Mouse (Mus musculus) forebrain, embryonic 11.5 days (tissue): Measurements from ENCODE around the gene Ppargc1a. TPM values are rescaled to one million over a fixed set of nuclear protein-coding genes. Genes with fewer than 3 reads are reported as not detected.

Experiments used
- ATAC-seq: fragments of 200-750 bp; cut with Nextera tagmentation; replicated peaks from 2 replicates; pipeline ENCODE4 v1.8.0; 2017; ENCODE audit warnings: moderate TSS enrichment; ENCODE audit not compliant: low FRiP score
- DNase-seq: peaks from one replicate; pipeline ENCODE4 v3.0.0-alpha.2; 2017; ENCODE audit warnings: low spot score
- H3K27ac ChIP-seq: fragments of 300-500 bp; sonication (generic); 2 replicates; pipeline ENCODE4 v1.5.1; 2014; ENCODE audit warnings: low read depth, low read length
- H3K27me3 ChIP-seq: fragments of 300-500 bp; sonication (generic); 2 replicates; pipeline ENCODE4 v1.6.1; 2014; ENCODE audit warnings: mild to moderate bottlenecking, low read length, mixed read lengths; ENCODE audit not compliant: control insufficient read depth, insufficient read depth
- H3K36me3 ChIP-seq: fragments of 300-500 bp; sonication (generic); 2 replicates; pipeline ENCODE4 v1.6.1; 2014; ENCODE audit warnings: mild to moderate bottlenecking, low read length, moderate library complexity, mixed read lengths; ENCODE audit not compliant: control insufficient read depth, insufficient read depth
- H3K4me1 ChIP-seq: fragments of 300-500 bp; sonication (generic); replicated peaks from 2 replicates; pipeline ENCODE4 v1.6.1; 2014; ENCODE audit warnings: low read length, mixed read lengths; ENCODE audit not compliant: control insufficient read depth, insufficient read depth
- H3K4me2 ChIP-seq: fragments of 300-500 bp; sonication (generic); 2 replicates; pipeline ENCODE4 v1.6.1; 2014; ENCODE audit warnings: low read depth, mild to moderate bottlenecking, low read length, moderate library complexity, mixed read lengths; ENCODE audit not compliant: severe bottlenecking
- H3K4me3 ChIP-seq: fragments of 300-500 bp; sonication (generic); 2 replicates; pipeline ENCODE4 v1.5.1; 2014; ENCODE audit warnings: low read depth, low read length
- H3K9ac ChIP-seq: fragments of 300-500 bp; sonication (generic); 2 replicates; pipeline ENCODE4 v1.6.1; 2014; ENCODE audit warnings: low read length
- H3K9me3 ChIP-seq: fragments of 300-500 bp; sonication (generic); 2 replicates; pipeline ENCODE4 v1.6.1; 2016; ENCODE audit warnings: low read length, mixed read lengths; ENCODE audit not compliant: control insufficient read depth
- WGBS: fragments of 180-500 bp; shearing (Covaris S2); extraction: QIAGEN DNeasy Blood & Tissue Kit; methylation state at CpG from one replicate; pipeline ENCODE4 v1.1.7; 2014; 5-methylcytosine and 5-hydroxymethylcytosine counted together
- polyA plus RNA-seq: library from polyadenylated mRNA; unstranded; fragments of >200 nt; fragmentation: Nextera tagmentation; extraction: Ambion mirVana; gene quantifications from 2 replicates; pipeline ENCODE4 v1.2.1, GENCODE M21; 2014

The Ppargc1a gene
- polyA plus RNA-seq, 1 experiment from 2014 or later = 4.3 TPM

GRCm38 (mm10) chr5:51546817-51547216, 20.7 kb downstream of the Ppargc1a start:
- H3K9me3 ChIP-seq = no peaks in the 10 kb centered on the region
- no peak overlapping the region for H3K27ac ChIP-seq
- DNase-seq (no peak), ATAC-seq (no peak)
- no peaks in the 10 kb centered on the region for H3K36me3 ChIP-seq
- H3K9ac ChIP-seq = no peak overlapping the region
- WGBS = 92% methylated on average over 3 of the region's 3 CpGs
- no peak overlapping the region for H3K4me2 ChIP-seq
- H3K4me1 ChIP-seq = 0 out of 2 replicates have a peak, but pooled peaks cover 2% of the 10 kb centered on the region
- no peaks in the 10 kb centered on the region for H3K27me3 ChIP-seq
- H3K4me3 ChIP-seq = no peak overlapping the region

GRCm38 (mm10) chr5:51545133-51546049, 22.1 kb downstream of the Ppargc1a start:
- H3K4me1 ChIP-seq = 0 out of 2 replicates have a peak, but pooled peaks cover 2% of the 10 kb centered on the region
- no peak overlapping the region for H3K4me2 ChIP-seq
- WGBS = 91% methylated on average over 7 of the region's 7 CpGs
- DNase-seq (no peak), ATAC-seq (no peak)
- no peak overlapping the region for H3K9ac ChIP-seq
- no peak overlapping the region for H3K4me3 ChIP-seq
- H3K9me3 ChIP-seq = no peaks in the 10 kb centered on the region
- no peak overlapping the region for H3K27ac ChIP-seq
- H3K36me3 ChIP-seq = no peaks in the 10 kb centered on the region
- H3K27me3 ChIP-seq = no peaks in the 10 kb centered on the region

GRCm38 (mm10) chr5:51544141-51544735, 23.3 kb downstream of the Ppargc1a start:
- WGBS = 40% methylated on average over 8 of the region's 8 CpGs
- ATAC-seq (no peak), DNase-seq (no peak)

GRCm38 (mm10) chr5:51541557-51541956, 26.0 kb downstream of the Ppargc1a start:
- Histone ChIP-seq H3K27me3 (no peaks in the 10 kb centered on the region), H3K4me3 (no peak overlapping the region), H3K27ac (no peak overlapping the region), H3K9ac (no peak overlapping the region), H3K9me3 (no peaks in the 10 kb centered on the region), H3K4me2 (no peak overlapping the region), H3K4me1 (0 out of 2 replicates have a peak, but pooled peaks cover 2% of the 10 kb centered on the region), H3K36me3 (no peaks in the 10 kb centered on the region)
- WGBS = 87% methylated on average over 3 of the region's 3 CpGs
- DNase-seq (no peak), ATAC-seq (no peak)

More at GRCm38 (mm10) chr5:51544141-51544735, 23.3 kb downstream of the Ppargc1a start:
- H3K4me2 ChIP-seq = no peak overlapping the region
- H3K9me3 ChIP-seq = no peaks in the 10 kb centered on the region
- no peaks in the 10 kb centered on the region for H3K27me3 ChIP-seq
- H3K4me3 ChIP-seq = no peak overlapping the region
- H3K9ac ChIP-seq = no peak overlapping the region
- H3K4me1 ChIP-seq = 0 out of 2 replicates have a peak, but pooled peaks cover 2% of the 10 kb centered on the region
- no peaks in the 10 kb centered on the region for H3K36me3 ChIP-seq
- no peak overlapping the region for H3K27ac ChIP-seq

GRCm38 (mm10) chr5:51540816-51541215, 26.7 kb downstream of the Ppargc1a start:
- Histone ChIP-seq H3K4me3 (no peak overlapping the region), H3K36me3 (no peaks in the 10 kb centered on the region), H3K4me2 (no peak overlapping the region), H3K9me3 (no peaks in the 10 kb centered on the region), H3K27ac (no peak overlapping the region), H3K4me1 (0 out of 2 replicates have a peak, but pooled peaks cover 2% of the 10 kb centered on the region), H3K9ac (no peak overlapping the region), H3K27me3 (no peaks in the 10 kb centered on the region)
- ATAC-seq (no peak), DNase-seq (no peak)
- WGBS = 93% methylated on average over 4 of the region's 4 CpGs

- no peak overlapping the region for H3K4me3 ChIP-seq
- 0 out of 2 replicates have a peak, but pooled peaks cover 2% of the 10 kb centered on the region for H3K4me1 ChIP-seq
- no peak overlapping the region for H3K27ac ChIP-seq
- H3K27me3 ChIP-seq = no peaks in the 10 kb centered on the region
- DNase-seq = no peak
- ATAC-seq = no peak
- H3K4me2 ChIP-seq = no peak overlapping the region
- H3K9me3 ChIP-seq = no peaks in the 10 kb centered on the region
- H3K36me3 ChIP-seq = no peaks in the 10 kb centered on the region
- no peak overlapping the region for H3K9ac ChIP-seq
These were observed 28.0 kb downstream of the Ppargc1a start for GRCm38 (mm10) chr5:51539563-51539962.

- DNase-seq (no peak), ATAC-seq (no peak)
- Histone ChIP-seq H3K36me3 (no peaks in the 10 kb centered on the region), H3K27ac (no peak overlapping the region), H3K4me2 (no peak overlapping the region), H3K4me3 (no peak overlapping the region), H3K27me3 (no peaks in the 10 kb centered on the region), H3K9me3 (no peaks in the 10 kb centered on the region), H3K4me1 (no peaks in the 10 kb centered on the region), H3K9ac (no peak overlapping the region)
- WGBS = 80% methylated on average over 6 of the region's 6 CpGs
These were observed 29.2 kb downstream of the Ppargc1a start for GRCm38 (mm10) chr5:51538319-51538718.

- no peak for ATAC-seq
These were observed 29.9 kb downstream of the Ppargc1a start for GRCm38 (mm10) chr5:51537646-51538030.

More at GRCm38 (mm10) chr5:51537646-51538030, 29.9 kb downstream of the Ppargc1a start:
- no peak overlapping the region for H3K4me3 ChIP-seq
- H3K4me1 ChIP-seq = no peaks in the 10 kb centered on the region
- no peak overlapping the region for H3K27ac ChIP-seq
- no peaks in the 10 kb centered on the region for H3K27me3 ChIP-seq
- no peaks in the 10 kb centered on the region for H3K9me3 ChIP-seq
- no peak for DNase-seq
- H3K36me3 ChIP-seq = no peaks in the 10 kb centered on the region
- H3K4me2 ChIP-seq = no peak overlapping the region
- no peak overlapping the region for H3K9ac ChIP-seq
